Mouse (Mus musculus) lung, adult 2 months (tissue): ENCODE measurements around the gene Plpp3. TPM values are rescaled to one million over a fixed set of nuclear protein-coding genes. Genes with fewer than 3 reads are reported as not detected.

Source experiments
- DNase-seq: peaks from one replicate; pipeline ENCODE4 v3.0.0; 2022
- H3K4me1 ChIP-seq: fragments of 200-500 bp; 2 replicates; pipeline ENCODE4 v1.6.1; 2011; ENCODE audit warnings: low read length; ENCODE audit not compliant: control insufficient read depth, insufficient read depth
- H3K4me3 ChIP-seq: fragments of 200-500 bp; replicated peaks from 2 replicates; pipeline ENCODE3; 2011; ENCODE audit warnings: low read depth, mild to moderate bottlenecking, control low read depth, low read length; ENCODE audit errors: extremely low read depth
- CTCF ChIP-seq: fragments of 200-500 bp; IDR thresholded peaks from 2 replicates; pipeline ENCODE4 v1.5.1; 2011; ENCODE audit warnings: mild to moderate bottlenecking, low read length, control low read depth; ENCODE audit not compliant: insufficient read depth
- POLR2A ChIP-seq: fragments of 200-500 bp; IDR thresholded peaks from 2 replicates; pipeline ENCODE4 v1.6.1; 2011; ENCODE audit warnings: low read depth, mild to moderate bottlenecking, control low read depth, low read length, borderline replicate concordance; ENCODE audit errors: extremely low read depth
- WGBS: fragments of 180-500 bp; shearing (Covaris S2); methylation state at CpG from one replicate; pipeline ENCODE4 v1.1.7; 2018; 5-methylcytosine and 5-hydroxymethylcytosine counted together
- polyA plus RNA-seq: library from polyadenylated mRNA; depleted of rRNA; stranded (reverse); fragments of >200 nt; gene quantifications from 2 replicates; pipeline ENCODE4 v1.2.3, GENCODE M21; 2012

Plpp3 gene
- polyA plus RNA-seq, 1 experiment: 170 TPM

GRCm38 (mm10) chr4:105205045-105205851 lies 48.1 kb downstream of the Plpp3 start:
- Histone ChIP-seq H3K4me1 (peaks cover 18% of the 10 kb centered on the region), H3K4me3 (no peak overlapping the region)
- WGBS: 46% methylated on average over 15 of the region's 15 CpGs
- DNase-seq: no peak
- TF ChIP-seq POLR2A: no peak

- TF ChIP-seq POLR2A: no peak
- TF ChIP-seq CTCF: no peak
- no peak for DNase-seq
- Histone ChIP-seq H3K4me1 (peaks cover 17% of the 10 kb centered on the region), H3K4me3 (no peak overlapping the region)
- 68% methylated on average over 6 of the region's 6 CpGs for WGBS
Measured at GRCm38 (mm10) chr4:105206102-105206501, 49.0 kb downstream of the Plpp3 start.

- no peak for DNase-seq
- WGBS: 26% methylated on average over 8 of the region's 8 CpGs
- TF ChIP-seq CTCF: no peak
- no peak for TF ChIP-seq POLR2A
- peaks cover 16% of the 10 kb centered on the region for H3K4me1 ChIP-seq
- no peak overlapping the region for H3K4me3 ChIP-seq
Measured at GRCm38 (mm10) chr4:105206995-105207394, 49.8 kb downstream of the Plpp3 start.

- H3K4me1 ChIP-seq: peaks cover 16% of the 10 kb centered on the region
- H3K4me3 ChIP-seq: no peak overlapping the region
- TF ChIP-seq POLR2A: no peak
- TF ChIP-seq CTCF: no peak
- WGBS: 75% methylated on average over 4 of the region's 4 CpGs
- DNase-seq: no peak
Measured at GRCm38 (mm10) chr4:105207641-105208040, 50.5 kb downstream of the Plpp3 start.

GRCm38 (mm10) chr4:105208977-105209376 lies 51.8 kb downstream of the Plpp3 start:
- 81% methylated on average over 5 of the region's 5 CpGs for WGBS
- TF ChIP-seq CTCF (no peak), POLR2A (no peak)

GRCm38 (mm10) chr4:105213314-105213713 lies 56.2 kb downstream of the Plpp3 start:
- Histone ChIP-seq H3K4me1 (peaks cover 18% of the 10 kb centered on the region), H3K4me3 (no peak overlapping the region)
- no peak for DNase-seq
- TF ChIP-seq POLR2A (no peak), CTCF (no peak)

More at GRCm38 (mm10) chr4:105208977-105209376, 51.8 kb downstream of the Plpp3 start:
- DNase-seq: no peak
- Histone ChIP-seq H3K4me3 (no peak overlapping the region), H3K4me1 (peaks cover 17% of the 10 kb centered on the region)

- DNase-seq: no peak
- 52% methylated on average over 1 of the region's 1 CpGs for WGBS
- peaks cover 19% of the 10 kb centered on the region for H3K4me1 ChIP-seq
- no peak overlapping the region for H3K4me3 ChIP-seq
- TF ChIP-seq CTCF: no peak
- TF ChIP-seq POLR2A: no peak
Measured at GRCm38 (mm10) chr4:105214438-105214837, 57.3 kb downstream of the Plpp3 start.

GRCm38 (mm10) chr4:105215726-105216410 lies 58.7 kb downstream of the Plpp3 start:
- DNase-seq: no peak
- WGBS: 49% methylated on average over 12 of the region's 12 CpGs
- Histone ChIP-seq H3K4me3 (no peak overlapping the region), H3K4me1 (peaks cover 19% of the 10 kb centered on the region)
- TF ChIP-seq CTCF (no peak), POLR2A (no peak)

- Histone ChIP-seq H3K4me3 (no peak overlapping the region), H3K4me1 (peaks cover 19% of the 10 kb centered on the region)
- no peak for TF ChIP-seq POLR2A
- TF ChIP-seq CTCF: no peak
- 49% methylated on average over 10 of the region's 10 CpGs for WGBS
- DNase-seq: no peak
Measured at GRCm38 (mm10) chr4:105218202-105218601, 61.1 kb downstream of the Plpp3 start.

GRCm38 (mm10) chr4:105219316-105219715 lies 62.2 kb downstream of the Plpp3 start:
- peaks cover 17% of the 10 kb centered on the region for H3K4me1 ChIP-seq

More at GRCm38 (mm10) chr4:105219316-105219715, 62.2 kb downstream of the Plpp3 start:
- no peak overlapping the region for H3K4me3 ChIP-seq
- no peak for TF ChIP-seq CTCF
- TF ChIP-seq POLR2A: no peak
- DNase-seq: no peak
- 87% methylated on average over 13 of the region's 13 CpGs for WGBS
